Mouse (Mus musculus): ENCODE measurements around the gene Tmem143. TPM values are rescaled to one million over a fixed set of nuclear protein-coding genes. Genes with fewer than 3 reads are reported as not detected.
A peak's percentile ranks its signal among the peaks of the same experiment; 100 is the strongest.

The Tmem143 gene
- total and polyA plus RNA-seq, 3 experiments: 8.8 to 14.6 (median 14.2) TPM

- TF ChIP-seq GABPA (IDR thresholded peaks at IDR 0.05; ENCODE audit: insufficient replicate concordance, low read depth, low read length): no peak
- no peak for TF ChIP-seq USF2 (conservative IDR thresholded peaks at IDR 0.05; ENCODE audit: low read depth, low read length)
- no peak for TF ChIP-seq ZC3H11A (IDR thresholded peaks at IDR 0.05; ENCODE audit: low read depth, low read length)
- 0 out of 2 replicates have a peak, but pooled peaks have one; percentile 50 for TF ChIP-seq MAZ (IDR thresholded peaks at IDR 0.05; ENCODE audit: low read depth, low read length)
- TF ChIP-seq TCF12 (IDR thresholded peaks at IDR 0.05; ENCODE audit: low read depth, low read length): peak; percentile 56; the same call in 1 of the 2 replicates
- no peak for TF ChIP-seq MEF2A (IDR thresholded peaks at IDR 0.05; ENCODE audit: borderline replicate concordance, low read depth, low read length)
- TF ChIP-seq PAX5 (IDR thresholded peaks at IDR 0.05; ENCODE audit: low read length): no peak
These were observed 24.1 kb upstream of the Tmem143 start, which contains the start of gene Kdelr1 (continued) for GRCm38 (mm10) chr7:45872624-45873023.

- peaks cover 11% of the 10 kb centered on the region for H3K27me3 ChIP-seq (replicated peaks)
- peak overlapping the region; percentile 31 for H3K4me2 ChIP-seq (ENCODE audit: insufficient read depth, low read depth, poor library complexity, severe bottlenecking)
- peak overlapping the region; percentile 99 for H3K9ac ChIP-seq (ENCODE audit: insufficient read depth, low read depth)
- peaks cover 23 to 44% of the 10 kb centered on the region in 2 experiments for H3K4me1 ChIP-seq (ENCODE audit: control insufficient read depth in 1 of 2, insufficient read depth in 2 of 2)
- peak overlapping the region; percentile 72 to 88 (median 86) for H3K4me3 ChIP-seq (replicated peaks in 1 of 3; ENCODE audit: low read depth in 2 of 3, low read length in 2 of 3, poor library complexity in 1 of 3)
- dilution Hi-C loops (cut with MboI; ENCODE audit: extremely low pct_ligation_motif_present, extremely low pct_unique_long_range_greater_than_20kb, low sequenced_read_pairs) (no loop called here), in situ Hi-C loops (cut with MboI; ENCODE audit: low pct_ligation_motif_present, low pct_unique_long_range_greater_than_20kb, low sequenced_read_pairs) (loop anchor here (5.0 kb wide), 1 partner anchor 69 kb away; no protein-coding TSS in a partner anchor)
- H3K9me3 ChIP-seq (replicated peaks; ENCODE audit: low read length): no peaks in the 10 kb centered on the region
- TF ChIP-seq CHD1 (IDR thresholded peaks at IDR 0.05; ENCODE audit: low read depth, low read length) (peak; percentile 94; the same call in 1 of the 2 replicates), EP300 (IDR thresholded peaks at IDR 0.05; ENCODE audit: low read length) (no peak), CHD2 (IDR thresholded peaks at IDR 0.05; ENCODE audit: low read length) (no peak), ETS1 (conservative IDR thresholded peaks at IDR 0.05; ENCODE audit: low read depth, low read length) (no peak), TCF12 (IDR thresholded peaks at IDR 0.05; ENCODE audit: low read depth, low read length) (no peak), RCOR1 (conservative IDR thresholded peaks at IDR 0.05; ENCODE audit: low read depth, low read length) (no peak), UBTF (IDR thresholded peaks at IDR 0.05; ENCODE audit: low read depth, low read length) (peak; percentile 100), JUND (conservative IDR thresholded peaks at IDR 0.05; ENCODE audit: low read depth, low read length) (no peak), USF2 (conservative IDR thresholded peaks at IDR 0.05; ENCODE audit: low read depth, low read length) (no peak), GABPA (IDR thresholded peaks at IDR 0.05; ENCODE audit: insufficient replicate concordance, low read depth, low read length) (no peak), CTCF (conservative IDR thresholded peaks at IDR 0.05 in 1 of 2, IDR thresholded peaks at IDR 0.05 in 1 of 2; ENCODE audit: low read depth in 2 of 2, low read length in 2 of 2) (no peak), POLR2A (IDR thresholded peaks at IDR 0.05; ENCODE audit: low read depth, low read length) (no peak; the same call in 1 of the 2 replicates), ZKSCAN1 (IDR thresholded peaks at IDR 0.05; ENCODE audit: borderline replicate concordance, low read depth, low read length) (peak; percentile 24; the same call in 1 of the 2 replicates), MAZ (IDR thresholded peaks at IDR 0.05; ENCODE audit: low read depth, low read length) (0 out of 2 replicates have a peak, but pooled peaks have one; percentile 31), E2F4 (IDR thresholded peaks at IDR 0.05; ENCODE audit: insufficient replicate concordance, low read depth, low read length) (no peak), NELFE (IDR thresholded peaks at IDR 0.05; ENCODE audit: low read depth, low read length) (no peak), MYC (IDR thresholded peaks at IDR 0.05; ENCODE audit: low read depth, low read length) (no peak), MXI1 (IDR thresholded peaks at IDR 0.05; ENCODE audit: low read depth, low read length) (no peak), MAFK (IDR thresholded peaks at IDR 0.05; ENCODE audit: insufficient replicate concordance, low read length) (no peak), ELF1 (IDR thresholded peaks at IDR 0.05; ENCODE audit: low read depth, low read length) (no peak), TBP (conservative IDR thresholded peaks at IDR 0.05; ENCODE audit: low read depth, low read length) (no peak), PAX5 (IDR thresholded peaks at IDR 0.05; ENCODE audit: low read length) (no peak), BHLHE40 (IDR thresholded peaks at IDR 0.05; ENCODE audit: low read depth, low read length) (0 out of 2 replicates have a peak, but pooled peaks have one; percentile 6), SIN3A (IDR thresholded peaks at IDR 0.05; ENCODE audit: low read length) (peak; percentile 71; the same call in 1 of the 2 replicates), NRF1 (IDR thresholded peaks at IDR 0.05; ENCODE audit: low read depth, low read length) (no peak), HCFC1 (IDR thresholded peaks at IDR 0.05; ENCODE audit: low read depth, low read length) (peak; percentile 53; the same call in 1 of the 2 replicates), IRF4 (IDR thresholded peaks at IDR 0.05; ENCODE audit: low read depth, low read length) (no peak; the same call in 1 of the 2 replicates), MAX (IDR thresholded peaks at IDR 0.05; ENCODE audit: low read length) (no peak), JUN (IDR thresholded peaks at IDR 0.05; ENCODE audit: insufficient read depth, low read depth, low read length) (no peak), SMC3 (IDR thresholded peaks at IDR 0.05; ENCODE audit: low read depth, low read length) (no peak)
- peaks cover 22 to 35% of the 10 kb centered on the region in 2 experiments for H3K36me3 ChIP-seq (replicated peaks in 1 of 2; ENCODE audit: control insufficient read depth in 1 of 2, insufficient read depth in 1 of 2, low read length in 1 of 2)
- peak; percentile 31 for DNase-seq (ENCODE audit: extremely low read depth)
- H3K79me2 ChIP-seq (replicated peaks; ENCODE audit: control insufficient read depth, extremely low read depth, insufficient read depth, poor library complexity, severe bottlenecking): peaks cover 24% of the 10 kb centered on the region
- H3K27ac ChIP-seq (ENCODE audit: insufficient read depth, low read depth): peak overlapping the region; percentile 62
These were observed 23.4 kb upstream of the Tmem143 start for GRCm38 (mm10) chr7:45873061-45873947.

All from CH12.LX (cell line).